Mouse (Mus musculus) WW6 (cell line): ENCODE measurements around the gene Bcam.
A peak's percentile ranks its signal among the peaks of the same experiment; 100 is the strongest.

Source experiments
- DNase-seq: peaks from one replicate; pipeline ENCODE4 v3.0.0-alpha.2; 2013; ENCODE audit warnings: low read depth, low spot score

Bcam gene

DNA sequence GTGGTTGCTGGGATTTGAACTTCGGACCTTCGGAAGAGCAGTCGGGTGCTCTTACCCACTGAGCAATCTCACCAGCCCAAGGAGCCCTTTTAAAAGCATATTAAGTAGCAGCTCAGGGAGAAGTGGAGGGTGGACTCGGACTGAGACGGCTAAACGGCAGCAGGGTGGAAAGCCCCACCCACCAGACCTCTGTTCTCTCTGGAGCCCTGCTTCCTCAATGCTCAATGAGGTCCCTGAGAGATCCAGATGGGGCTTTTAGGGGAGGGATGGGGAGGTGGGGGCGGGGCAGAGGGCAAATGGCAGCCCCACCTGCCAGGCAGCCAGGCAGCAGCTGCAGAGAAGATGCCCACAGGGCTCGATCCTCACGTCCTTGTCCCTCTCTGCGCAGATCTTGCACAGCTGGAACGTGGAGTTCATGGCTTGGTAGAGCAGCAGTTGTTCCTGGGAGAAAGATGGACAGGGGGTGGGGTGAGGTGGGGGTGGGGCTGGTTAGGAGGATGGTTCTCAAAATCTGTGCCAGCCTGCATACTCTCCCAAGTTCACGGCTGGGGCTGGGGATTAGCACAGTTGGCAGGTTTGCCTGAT lies 15.2 kb upstream of the Bcam start:
- DNase-seq, result no peak

DNA sequence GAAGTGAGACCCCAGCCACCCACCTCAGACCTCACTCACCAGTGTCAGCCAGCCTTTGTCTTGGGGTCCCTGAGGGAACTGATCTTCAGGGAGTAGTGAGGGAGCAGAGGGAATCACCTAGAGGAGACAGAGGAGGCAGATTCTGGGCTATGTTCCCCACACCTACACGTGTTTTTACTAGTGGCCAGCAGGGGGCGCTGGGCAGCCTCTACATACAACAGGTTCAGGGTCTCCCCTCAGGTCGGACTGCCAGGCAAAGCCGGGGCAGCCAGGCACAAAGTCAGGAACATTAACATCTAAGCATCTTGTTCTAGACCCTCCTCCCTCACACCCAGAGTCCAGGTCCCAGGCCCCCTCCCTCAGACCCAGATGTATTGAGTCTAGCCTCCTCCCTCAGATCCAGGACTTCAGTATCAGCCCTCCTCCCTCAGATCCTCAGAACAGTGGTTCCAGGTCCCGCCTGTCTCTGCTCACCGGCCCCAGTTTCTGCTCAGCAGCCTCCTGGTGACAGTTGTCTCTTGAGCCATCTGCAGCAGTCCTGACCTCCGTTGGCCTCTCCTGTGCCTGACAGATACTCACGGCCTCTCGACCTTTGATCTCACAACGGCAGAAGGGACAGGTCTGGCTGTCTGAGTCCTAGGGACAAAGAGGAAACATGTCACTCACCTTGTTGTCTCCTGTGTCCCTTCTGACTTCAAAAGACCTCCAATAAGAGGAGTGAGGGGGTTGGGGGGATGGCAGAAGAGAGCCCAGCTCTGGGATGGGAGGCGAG lies 14.1 kb upstream of the Bcam start:
- no peak for DNase-seq

DNA sequence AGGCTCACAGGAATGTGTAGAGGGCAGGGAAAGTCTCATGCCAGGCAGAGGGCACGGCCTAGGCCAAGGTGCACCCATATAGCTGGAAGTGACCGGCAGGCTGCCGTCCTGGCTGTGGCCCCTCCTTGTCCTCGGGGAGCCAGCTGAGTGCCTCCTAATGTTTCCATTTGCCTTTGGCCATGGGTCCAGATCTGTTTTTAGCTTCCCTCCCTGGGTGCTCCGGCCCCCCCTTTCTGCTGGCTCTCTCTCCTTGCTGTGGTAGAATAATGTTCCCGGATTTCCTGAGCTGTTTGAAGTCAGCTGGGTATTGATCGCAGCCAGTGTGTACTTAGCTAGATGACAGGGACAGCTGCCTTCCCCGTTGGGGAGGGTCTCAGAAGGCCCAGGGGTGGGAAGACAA lies 12.8 kb upstream of the Bcam start:
- no peak for DNase-seq

DNA sequence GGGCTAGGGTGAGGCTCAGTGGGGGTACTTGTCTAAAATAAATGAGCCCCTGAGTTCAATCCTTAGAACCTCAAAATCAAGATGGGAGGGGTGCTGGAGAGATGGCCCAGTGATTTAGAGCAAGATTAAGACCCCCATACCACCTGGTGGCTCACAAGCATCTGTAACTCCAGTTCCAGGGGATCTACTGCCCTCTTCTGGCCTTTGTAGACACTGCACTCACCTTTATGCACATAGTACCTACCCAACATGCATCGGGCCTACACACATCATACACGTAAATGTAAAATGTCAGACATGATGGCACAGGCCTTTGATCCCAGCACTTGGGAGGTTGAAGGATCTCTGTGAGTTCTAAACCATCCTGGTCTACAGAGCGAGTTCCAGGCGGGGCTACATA lies 11.8 kb upstream of the Bcam start:
- peak; percentile 74 for DNase-seq

DNA sequence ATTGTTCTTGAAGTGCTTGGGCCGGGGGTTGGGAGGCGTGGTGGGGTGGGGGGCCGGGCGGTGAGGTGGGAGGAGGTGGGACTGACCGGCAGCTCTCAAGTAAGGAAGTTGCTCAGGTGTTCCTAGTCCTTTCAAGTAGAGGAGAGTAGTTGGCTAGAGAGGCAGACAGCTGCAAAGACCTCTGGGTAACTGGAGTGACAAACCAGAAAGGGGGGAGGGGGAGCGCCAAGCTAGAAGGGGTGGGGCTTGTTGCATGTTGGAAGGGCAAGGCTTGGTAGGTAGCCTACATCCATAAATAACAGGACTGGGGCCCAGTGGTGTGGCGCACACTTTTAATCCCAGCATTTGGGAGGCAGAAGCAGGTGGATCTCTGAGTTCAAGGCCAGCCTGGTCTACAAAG lies 10.9 kb upstream of the Bcam start:
- no peak for DNase-seq

DNA sequence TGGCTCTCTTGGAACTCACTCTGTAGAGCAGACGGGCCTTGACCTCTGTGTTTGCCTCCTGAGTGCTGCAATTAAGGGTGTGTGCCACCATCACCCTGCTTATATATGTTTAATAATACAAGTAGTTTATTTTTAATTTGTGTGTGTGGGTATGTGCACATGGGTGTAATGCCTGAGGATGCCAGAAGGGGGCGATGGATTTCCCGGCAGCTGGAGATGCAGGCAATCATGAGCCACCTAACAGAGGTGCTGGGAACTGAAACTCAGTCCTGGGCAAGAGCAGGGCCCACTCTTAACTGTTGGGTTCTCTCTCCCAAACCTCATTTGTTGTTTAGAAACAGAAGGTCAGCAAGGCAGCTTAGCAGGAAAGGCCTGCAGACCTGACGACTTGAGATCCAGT lies 9.1 kb upstream of the Bcam start:
- no peak for DNase-seq

DNA sequence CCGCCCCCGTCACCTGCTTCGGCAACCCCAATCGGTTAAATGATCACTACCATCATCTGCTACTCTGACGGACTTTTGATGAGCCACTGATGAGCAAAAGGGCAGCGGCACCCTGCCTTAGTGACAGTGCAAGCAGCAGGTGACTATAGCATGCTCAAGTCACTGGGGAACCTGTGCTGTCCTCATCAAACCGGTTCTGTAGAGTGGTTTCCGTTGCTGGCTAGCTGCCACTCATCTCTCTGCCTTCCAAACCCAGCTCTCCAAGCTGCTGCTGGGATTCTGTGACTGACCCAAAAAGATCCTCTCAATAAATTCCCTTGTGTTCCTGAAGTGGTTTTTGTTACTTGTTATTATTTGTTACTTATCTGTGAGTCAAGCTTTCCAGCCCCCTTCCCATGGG lies 7.8 kb upstream of the Bcam start:
- no peak for DNase-seq

DNA sequence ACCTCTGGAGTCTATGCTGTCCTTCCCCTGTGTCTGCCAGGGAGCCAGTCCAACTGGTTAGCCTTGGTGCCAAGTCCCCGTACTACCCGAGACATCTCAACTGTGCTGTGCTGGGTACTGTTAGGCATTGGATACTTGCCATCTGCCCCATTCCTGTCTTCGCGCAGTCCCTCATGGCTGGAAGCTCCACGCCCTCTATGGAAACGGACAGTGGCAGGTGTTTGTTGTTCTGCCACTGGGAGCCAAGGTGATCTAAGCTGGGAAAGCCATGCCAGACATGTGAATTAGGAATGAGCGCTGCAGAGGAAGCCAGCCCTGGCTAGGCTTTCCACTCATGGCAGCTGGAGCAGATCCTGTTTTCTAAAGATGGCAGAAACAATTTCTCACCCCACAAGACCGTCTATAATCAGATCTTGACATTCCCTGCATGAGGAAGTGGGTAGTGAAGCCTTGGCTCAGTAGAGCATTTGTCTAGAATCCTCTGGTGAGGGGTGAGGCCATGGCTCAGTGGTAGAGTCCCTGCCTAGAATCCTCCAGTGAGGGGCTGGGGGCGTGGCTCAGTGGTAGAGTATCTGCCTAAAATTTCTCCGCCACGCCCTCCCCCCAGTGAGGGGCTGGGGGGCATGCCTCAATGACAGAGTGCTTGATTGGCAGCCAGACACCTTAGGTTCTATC lies 6.4 kb upstream of the Bcam start:
- no peak for DNase-seq

DNA sequence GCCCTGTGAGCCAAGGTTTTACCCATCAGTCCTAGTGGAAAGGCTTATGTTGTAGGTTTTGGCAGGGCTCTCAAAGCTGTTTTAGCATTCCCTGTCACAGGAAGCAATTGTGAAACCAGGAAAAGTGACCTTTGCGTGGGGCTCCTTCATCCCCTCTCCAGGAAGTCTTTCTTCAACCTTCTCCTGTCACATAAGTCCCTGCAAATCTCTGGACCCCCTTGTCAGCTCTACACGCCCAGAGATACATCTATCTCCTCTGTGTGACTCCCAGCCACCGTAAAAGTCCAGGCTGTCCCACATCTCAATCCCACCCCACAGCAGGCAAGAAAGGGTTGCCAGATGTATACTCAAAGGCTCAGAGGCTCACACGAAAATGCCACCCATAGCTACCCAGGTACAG lies 866 bp upstream of the Bcam start:
- no peak for DNase-seq

DNA sequence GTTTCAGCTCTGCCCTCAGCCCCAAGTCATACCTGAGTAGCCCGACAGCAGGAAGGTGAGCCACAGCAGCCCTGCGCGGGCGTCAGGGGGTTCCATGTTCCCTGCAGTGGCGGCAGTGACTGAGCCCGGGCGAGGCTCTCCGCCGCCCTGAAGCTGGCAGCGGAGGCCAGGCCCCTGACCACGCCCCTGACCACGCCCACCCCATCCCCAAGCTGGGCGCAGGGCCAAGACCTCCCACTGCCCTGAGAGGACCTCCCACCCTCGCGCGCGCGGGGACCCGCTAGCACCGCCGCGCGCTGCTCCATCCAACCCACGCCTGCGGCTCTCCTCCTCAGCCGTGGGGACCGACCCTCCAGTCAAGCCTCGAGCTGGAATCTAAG lies 451 bp downstream of the Bcam start:
- no peak for DNase-seq

DNA sequence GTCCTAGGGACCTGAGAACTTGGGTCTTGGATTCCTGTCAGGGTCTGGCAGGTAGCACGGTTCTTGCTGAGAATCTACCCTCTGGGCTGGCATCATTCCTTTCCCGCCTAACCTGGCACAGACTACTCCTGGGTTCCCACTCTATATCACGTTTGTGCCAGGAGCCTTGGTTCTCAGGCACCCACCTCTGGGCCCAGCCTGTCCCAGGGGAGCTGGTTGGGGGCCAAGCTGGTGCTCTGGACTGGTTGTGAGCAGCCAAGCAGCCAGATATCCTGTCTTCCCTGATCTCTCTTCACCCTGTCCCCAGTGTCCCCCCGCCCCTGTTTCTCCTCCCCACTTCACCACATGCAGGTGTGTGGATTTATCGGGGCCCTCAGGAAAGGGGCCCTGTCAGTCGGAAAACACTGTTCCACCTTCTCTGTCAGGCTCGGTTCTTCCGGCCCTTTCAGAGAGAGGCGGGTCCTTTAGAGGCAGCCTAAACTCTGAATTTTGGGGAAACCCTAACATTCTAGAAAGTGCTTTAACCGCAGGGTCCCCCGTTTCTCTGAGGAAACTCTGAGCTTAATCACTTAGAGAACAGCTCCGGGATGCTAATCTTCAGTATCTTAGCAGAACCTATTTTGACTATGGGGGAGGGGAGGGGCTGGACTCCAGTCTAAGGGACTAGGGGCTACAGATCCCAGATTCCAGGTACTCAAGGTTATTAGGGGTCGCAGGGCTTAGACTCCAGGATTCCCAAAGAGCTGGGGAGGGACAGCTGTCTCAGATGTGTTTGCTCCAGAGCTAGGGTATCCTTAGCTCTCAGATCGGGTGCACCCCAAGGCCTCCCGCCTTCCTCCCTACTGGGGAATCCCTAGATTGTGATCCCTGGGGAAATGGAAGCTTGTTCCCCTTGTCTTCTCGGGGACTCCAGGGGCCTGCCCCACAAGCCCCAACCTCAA lies 1.1 kb downstream of the Bcam start:
- no peak for DNase-seq

DNA sequence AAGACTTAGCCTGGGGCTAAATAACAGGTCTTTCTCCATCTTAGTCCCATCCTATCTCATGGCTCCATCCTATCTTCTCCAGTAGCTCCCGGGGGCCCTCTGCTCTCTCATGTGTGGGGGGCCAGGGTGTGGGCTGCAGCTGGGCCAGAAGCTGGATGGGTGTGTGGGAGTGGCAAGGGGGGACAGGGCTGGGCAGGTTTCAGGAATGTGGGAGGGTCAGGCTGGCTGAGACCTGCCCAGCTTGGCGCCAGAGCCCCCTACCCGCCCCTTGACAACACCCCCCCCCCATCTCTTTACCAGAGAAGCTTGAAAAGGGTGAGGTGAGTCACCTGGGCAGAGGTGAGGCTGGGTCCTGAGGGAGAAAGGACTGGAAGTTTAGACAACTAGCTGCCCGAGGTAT lies 1.8 kb downstream of the Bcam start:
- DNase-seq, result no peak

DNA sequence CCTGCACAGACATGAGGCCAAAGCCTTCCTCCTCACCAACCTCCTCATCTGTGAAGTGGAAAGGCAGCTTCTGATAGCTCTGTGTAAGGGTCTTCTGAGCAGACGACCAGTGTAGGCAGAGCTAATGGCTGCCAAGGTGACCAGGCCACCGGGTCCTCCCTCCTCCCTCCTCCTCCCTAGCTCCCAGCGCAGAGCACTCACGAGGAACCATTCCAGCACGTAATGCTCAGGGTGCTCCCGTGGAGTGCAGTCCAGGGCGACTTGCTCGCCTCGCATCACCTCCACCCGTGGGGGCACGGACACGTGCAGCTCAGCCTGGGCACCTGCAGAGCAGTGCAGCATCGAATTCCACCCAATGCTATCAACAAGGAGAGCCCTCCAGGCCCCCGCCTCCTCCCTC lies 2.6 kb downstream of the Bcam start:
- DNase-seq, result no peak

DNA sequence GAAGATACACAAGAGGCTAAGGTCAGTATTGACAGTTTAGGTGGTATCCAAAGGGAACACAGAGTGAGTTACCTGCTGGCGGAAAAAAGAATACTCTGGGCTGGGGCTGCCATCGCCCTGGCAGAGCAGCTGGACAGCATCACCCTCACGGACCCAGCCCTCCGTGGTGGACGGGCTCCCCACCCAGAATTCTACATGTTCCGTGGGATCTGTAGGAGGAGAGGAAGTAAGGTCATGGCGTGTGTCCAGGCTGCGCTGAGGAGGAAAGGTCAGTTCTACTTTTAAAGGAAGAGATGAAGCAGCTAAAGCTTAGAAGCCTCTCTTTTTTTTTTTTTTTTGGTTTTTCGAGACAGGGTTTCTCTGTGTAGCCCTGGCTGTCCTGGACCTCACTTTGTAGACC lies 6.2 kb downstream of the Bcam start:
- no peak for DNase-seq

DNA sequence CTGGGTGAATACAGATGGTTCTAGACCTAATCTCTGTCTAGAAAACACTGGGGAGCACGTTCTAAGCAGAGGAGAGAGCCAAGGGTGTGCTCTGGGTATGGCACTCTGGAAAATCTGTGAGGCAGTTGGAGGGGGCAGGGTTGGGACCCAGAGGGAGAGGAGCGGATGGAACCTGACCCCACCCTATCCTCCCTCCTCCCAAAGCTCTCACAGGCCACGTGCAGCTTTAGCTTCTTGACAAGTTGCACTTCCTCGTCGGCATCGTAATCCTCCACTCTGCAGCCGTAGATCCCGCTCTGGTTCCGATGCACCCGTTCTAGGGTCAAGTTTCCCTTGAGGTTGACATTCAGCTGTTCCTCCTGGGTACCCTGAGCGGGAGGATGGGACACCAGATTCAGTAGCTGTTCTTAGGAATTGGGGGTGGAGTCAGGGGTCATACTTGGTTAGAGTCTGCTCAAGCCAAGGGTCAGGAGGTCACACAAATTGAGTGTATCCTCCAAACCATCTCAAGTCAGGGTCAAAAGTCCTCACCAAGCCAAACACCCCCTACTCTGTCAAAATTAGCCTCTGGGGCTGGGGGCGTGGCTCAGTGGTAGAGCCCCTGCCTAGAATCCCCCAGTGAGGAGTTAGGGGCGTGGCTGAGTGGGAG lies 6.9 kb downstream of the Bcam start:
- DNase-seq, result no peak

DNA sequence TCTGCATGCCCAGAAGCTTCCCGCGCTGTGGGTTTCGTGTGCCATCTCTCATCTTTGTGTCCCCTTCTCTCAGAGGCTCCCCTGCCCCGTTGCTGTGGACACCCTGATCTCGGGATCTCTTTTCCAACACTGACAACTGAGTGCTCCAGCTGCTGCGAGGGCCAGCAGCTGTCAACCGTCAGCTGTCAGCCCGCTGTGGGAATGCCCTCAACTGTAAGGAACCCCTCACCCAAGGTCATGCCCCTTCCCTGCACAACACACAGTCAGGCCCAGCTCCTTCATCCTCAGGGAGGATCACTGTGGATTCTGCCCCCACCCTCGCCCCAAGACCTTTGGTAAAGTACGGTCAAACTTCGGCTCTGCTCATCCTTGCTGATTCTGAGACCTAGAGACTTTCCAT lies 8.5 kb downstream of the Bcam start:
- no peak for DNase-seq

DNA sequence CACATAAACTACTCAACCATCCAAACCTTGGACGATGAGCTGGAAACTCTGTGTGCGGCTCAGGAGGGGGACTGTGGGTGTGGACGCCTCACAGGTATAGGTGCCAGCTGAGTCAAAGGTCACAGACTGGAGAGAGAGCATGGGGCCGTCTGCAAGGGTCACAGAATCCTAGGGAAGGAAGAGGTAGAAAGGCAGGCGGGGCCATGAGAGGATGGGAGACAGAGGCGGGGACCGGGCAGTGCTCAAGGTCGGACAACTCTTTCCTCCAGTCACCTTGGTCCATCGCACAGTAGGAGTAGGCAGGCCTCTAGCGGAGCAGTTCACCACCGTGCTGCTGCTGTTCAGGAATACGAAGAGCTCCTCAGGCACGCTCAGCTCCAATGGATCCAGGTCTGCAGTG lies 10.8 kb downstream of the Bcam start:
- no peak for DNase-seq

DNA sequence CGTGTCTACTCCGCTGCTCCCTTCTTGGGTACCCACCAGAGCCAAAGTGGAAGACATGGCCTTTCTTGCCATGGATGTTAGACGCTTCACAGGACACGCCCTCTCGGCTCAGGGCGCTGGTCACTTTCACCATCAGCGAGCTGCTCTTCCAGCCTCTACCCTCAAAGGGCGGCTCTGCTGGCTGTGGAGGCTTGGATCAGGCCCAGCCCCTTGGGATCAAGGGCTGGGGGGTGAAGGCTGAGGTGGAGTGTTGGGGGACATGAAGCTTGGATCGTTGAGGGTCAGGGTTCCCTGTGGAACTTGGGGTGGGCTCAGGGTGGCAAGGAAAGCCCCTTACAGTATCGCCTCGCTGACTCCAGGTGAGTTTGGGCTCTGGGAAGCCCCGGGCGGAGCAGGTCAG lies 12.2 kb downstream of the Bcam start:
- no peak for DNase-seq

DNA sequence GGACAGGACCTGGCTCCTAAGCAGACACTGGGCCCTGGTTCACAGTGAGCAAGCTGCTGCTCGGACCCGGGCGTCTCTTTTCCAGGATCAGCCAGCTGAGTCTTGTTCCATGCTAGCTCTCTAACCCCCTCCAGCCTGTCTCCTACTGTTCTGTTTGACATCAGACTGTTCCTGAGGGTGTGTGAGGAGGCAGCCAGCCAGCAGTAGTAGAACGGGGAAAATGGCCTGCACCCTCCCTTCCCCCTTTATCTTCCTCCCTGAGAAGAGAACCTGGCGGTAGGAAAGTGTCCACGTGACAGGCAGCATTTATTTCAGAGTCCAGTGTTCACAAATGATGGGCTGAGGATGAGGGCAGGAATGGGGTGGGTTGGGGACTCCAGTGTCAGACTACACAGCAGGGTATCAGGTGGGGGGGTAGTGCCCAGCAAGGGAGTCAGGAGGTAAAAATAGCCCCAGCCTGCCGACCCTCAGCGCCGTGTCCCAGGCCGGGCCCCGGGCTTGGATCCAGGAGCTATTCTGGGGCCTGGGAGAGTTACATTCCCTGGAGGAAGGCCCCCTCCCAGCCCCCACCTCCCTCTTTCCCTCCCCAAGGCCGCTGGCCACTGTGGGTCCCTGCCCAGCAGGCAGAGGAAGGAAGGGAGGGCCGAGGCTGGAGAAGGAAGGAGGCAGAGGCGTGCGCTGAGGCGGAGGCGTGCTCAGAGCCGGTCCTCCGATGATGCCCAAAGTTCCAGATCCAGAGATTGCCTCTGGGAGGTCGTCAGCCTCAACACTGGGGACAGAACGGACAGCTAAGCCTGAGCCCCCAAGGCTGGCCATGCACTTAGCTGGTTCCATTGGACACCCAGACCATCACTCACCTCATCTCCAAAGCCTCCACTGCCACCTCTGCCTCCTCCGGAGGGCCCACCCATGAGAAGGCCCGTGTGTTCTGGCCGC lies 14.7 kb downstream of the Bcam start:
- no peak for DNase-seq

DNA sequence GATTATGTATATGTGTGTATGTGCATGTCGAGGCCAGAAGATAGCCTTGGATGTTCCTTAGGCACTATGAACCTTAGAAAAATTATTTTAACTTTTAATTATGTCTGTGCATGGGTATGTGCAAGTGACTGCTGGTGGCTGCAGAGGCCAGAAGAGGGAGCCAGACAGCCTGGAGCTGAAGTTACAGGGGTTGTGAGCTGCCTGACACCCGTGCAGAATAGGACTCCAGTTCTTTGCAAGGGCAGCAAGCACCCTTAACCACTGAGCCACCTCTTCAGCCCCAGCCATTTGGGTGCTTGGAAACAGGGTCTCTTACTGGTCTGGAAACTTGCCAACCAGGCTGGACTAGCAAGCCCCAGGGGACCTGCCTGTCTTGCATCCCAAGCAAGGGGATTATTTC lies 15.8 kb downstream of the Bcam start:
- no peak for DNase-seq

DNA sequence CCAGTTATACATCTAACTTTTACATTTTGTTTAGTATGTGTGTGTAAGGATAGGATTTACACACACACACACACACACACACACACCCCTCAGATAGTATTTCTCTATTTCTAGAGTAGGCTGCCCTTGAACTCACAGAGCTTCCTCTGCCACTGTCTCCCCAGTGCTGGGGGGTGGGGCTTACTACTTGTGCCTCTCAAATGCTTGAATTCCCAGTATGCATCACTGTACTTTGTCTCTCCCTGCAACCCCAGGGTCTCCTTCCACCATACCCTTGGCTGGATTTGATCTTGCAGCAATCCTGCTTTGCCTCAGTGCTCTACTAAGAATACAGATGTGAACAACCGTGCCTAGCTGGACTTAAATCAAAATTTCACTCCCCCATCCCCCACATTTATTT lies 16.8 kb downstream of the Bcam start:
- DNase-seq, result no peak
